Mouse (Mus musculus) liver, embryonic 14.5 days (tissue): ENCODE data around the gene Cyb5r1. TPM values are rescaled to one million over a fixed set of nuclear protein-coding genes. Genes with fewer than 3 reads are reported as not detected.

ENCODE experiments used
- ATAC-seq: fragments of 200-750 bp; cut with Nextera tagmentation; 2 replicates; pipeline ENCODE4 v1.8.0; 2017; ENCODE audit warnings: moderate number of reproducible peaks, mild to moderate bottlenecking, moderate library complexity; ENCODE audit not compliant: insufficient read depth
- DNase-seq, 3 experiments: peaks; one replicate each; pipeline ENCODE4 v3.0.0-alpha.2; 2012 to 2013; ENCODE audit warnings: low read depth in 3 of 3, low spot score in 3 of 3
- H3K27ac ChIP-seq: fragments of 300-500 bp; sonication (generic); 2 replicates; pipeline ENCODE4 v1.5.1; 2014; ENCODE audit warnings: moderate library complexity, mild to moderate bottlenecking, control low read depth, inconsistent platforms
- H3K27me3 ChIP-seq: fragments of 300-500 bp; sonication (generic); 2 replicates; pipeline ENCODE4 v1.6.1; 2014; ENCODE audit warnings: mild to moderate bottlenecking, low read length, moderate library complexity; ENCODE audit not compliant: control insufficient read depth, insufficient read depth
- H3K36me3 ChIP-seq: fragments of 300-500 bp; sonication (generic); replicated peaks from 2 replicates; pipeline ENCODE4 v1.6.1; 2014; ENCODE audit warnings: low read depth; ENCODE audit not compliant: control insufficient read depth, insufficient read depth
- H3K4me1 ChIP-seq, 2 experiments: fragments of 200-500 bp in 1 of 2; fragments of 300-500 bp in 1 of 2; sonication (generic) in 1 of 2; replicated peaks; 2 replicates each; pipeline ENCODE4 v1.6.1; 2012 to 2014; ENCODE audit warnings: antibody characterized with exemption in 1 of 2, inconsistent platforms in 1 of 2, low read length in 1 of 2; ENCODE audit not compliant: control insufficient read depth in 2 of 2, insufficient read depth in 2 of 2
- H3K4me2 ChIP-seq: fragments of 300-500 bp; sonication (generic); 2 replicates; pipeline ENCODE4 v1.6.1; 2014; ENCODE audit warnings: low read depth, mild to moderate bottlenecking, control low read depth, moderate library complexity
- H3K4me3 ChIP-seq, 2 experiments: fragments of 200-500 bp in 1 of 2; fragments of 300-500 bp in 1 of 2; sonication (generic) in 1 of 2; 2 replicates each; pipeline ENCODE4 v1.5.1; 2012 to 2014; ENCODE audit warnings: low read depth in 2 of 2, low read length in 2 of 2, mild to moderate bottlenecking in 2 of 2, control low read depth in 1 of 2, inconsistent platforms in 1 of 2, moderate library complexity in 1 of 2; ENCODE audit not compliant: insufficient read depth in 1 of 2
- H3K9ac ChIP-seq: fragments of 300-500 bp; sonication (generic); replicated peaks from 2 replicates; pipeline ENCODE4 v1.6.1; 2014; ENCODE audit warnings: mild to moderate bottlenecking, control low read depth, moderate library complexity
- H3K9me3 ChIP-seq: fragments of 300-500 bp; sonication (generic); 2 replicates; pipeline ENCODE4 v1.6.1; 2016; ENCODE audit warnings: low read length, mixed read lengths; ENCODE audit not compliant: control insufficient read depth
- CTCF ChIP-seq: IDR thresholded peaks from 2 replicates; pipeline ENCODE4 v1.5.1; 2016; ENCODE audit warnings: antibody characterized with exemption, low read depth, control low read depth
- EP300 ChIP-seq: IDR thresholded peaks from 2 replicates; pipeline ENCODE4 v1.6.1; 2016; ENCODE audit warnings: antibody characterized with exemption, low read depth
- WGBS: fragments of 180-500 bp; shearing (Covaris S2); extraction: QIAGEN DNeasy Blood & Tissue Kit; methylation state at CpG from one replicate; pipeline ENCODE4 v1.1.7; 2014; ENCODE audit not compliant: insufficient replicate concordance; 5-methylcytosine and 5-hydroxymethylcytosine counted together
- polyA plus RNA-seq, 2 experiments: library from polyadenylated mRNA; depleted of rRNA in 1 of 2; stranded (reverse) in 1 of 2; unstranded in 1 of 2; fragments of >200 nt; fragmentation: Nextera tagmentation in 1 of 2; extraction: Ambion mirVana in 1 of 2; gene quantifications; 2 replicates each; pipeline versions ENCODE4 v1.2.1 to v1.2.3; 2012 to 2014

Cyb5r1 gene
- polyA plus RNA-seq, 2 experiments = 10.9 to 14.9 TPM

DNA sequence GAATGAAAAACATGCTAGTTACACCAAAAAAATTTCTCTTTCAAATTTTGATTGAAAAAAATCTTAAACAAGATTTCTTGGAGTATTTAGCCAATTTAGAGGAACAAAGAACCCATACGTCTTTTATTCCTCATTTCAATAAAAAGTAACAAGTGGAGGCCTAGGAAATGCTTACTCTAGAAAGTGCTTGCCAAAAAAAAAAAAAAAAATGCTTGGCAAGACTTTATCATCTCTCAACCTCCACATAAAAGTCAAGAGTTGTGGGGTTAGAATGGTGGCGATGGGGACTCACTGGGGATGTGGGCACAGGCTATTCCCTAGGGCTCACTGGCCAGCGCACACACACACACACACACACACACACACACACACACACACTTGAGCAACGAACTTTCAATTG lies 42.2 kb upstream of the Cyb5r1 start:
- no peak overlapping the region for H3K4me3 ChIP-seq
- peaks cover 5% of the 10 kb centered on the region; the same call in 1 of the 2 replicates for H3K36me3 ChIP-seq
- DNase-seq = no peak
- no peak overlapping the region for H3K9ac ChIP-seq
- peaks cover 7% of the 10 kb centered on the region in 2 experiments for H3K4me1 ChIP-seq
- H3K9me3 ChIP-seq = no peaks in the 10 kb centered on the region
- 63% methylated on average over 4 of the region's 4 CpGs for WGBS
- no peak overlapping the region for H3K4me2 ChIP-seq
- ATAC-seq = no peak
- no peaks in the 10 kb centered on the region for H3K27me3 ChIP-seq
- H3K27ac ChIP-seq = no peak overlapping the region
- TF ChIP-seq EP300 = no peak
- TF ChIP-seq CTCF = no peak

DNA sequence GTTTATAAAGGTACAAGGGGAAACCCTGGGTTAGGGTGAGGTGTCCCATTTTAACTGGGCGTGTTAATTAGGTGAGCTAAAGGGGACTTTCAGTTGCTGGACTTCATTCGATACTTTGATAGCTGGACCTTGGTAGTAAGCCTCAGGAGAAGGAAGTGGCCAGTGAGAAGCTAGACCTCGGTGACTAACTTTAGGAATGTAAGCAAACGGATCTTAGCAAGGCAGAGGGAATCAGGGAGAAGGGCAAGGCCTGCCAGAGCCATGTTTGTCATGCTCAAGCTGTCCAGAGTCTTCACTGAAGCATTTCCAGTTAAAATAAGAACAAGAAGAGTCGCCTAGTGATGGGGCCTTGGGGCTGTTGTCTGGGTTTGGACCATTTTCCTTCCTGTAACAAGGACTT lies 39.9 kb upstream of the Cyb5r1 start:
- no peak for DNase-seq
- no peak overlapping the region for H3K27ac ChIP-seq
- no peak overlapping the region for H3K4me3 ChIP-seq
- 51% methylated on average over 5 of the region's 5 CpGs for WGBS
- no peaks in the 10 kb centered on the region for H3K9me3 ChIP-seq
- H3K27me3 ChIP-seq = no peaks in the 10 kb centered on the region
- H3K36me3 ChIP-seq = no peaks in the 10 kb centered on the region; the same call in 1 of the 2 replicates
- TF ChIP-seq CTCF (no peak), EP300 (no peak)
- H3K4me1 ChIP-seq = peaks cover 5 to 7% of the 10 kb centered on the region in 2 experiments; a peak in 2 of 4 replicates
- H3K9ac ChIP-seq = no peak overlapping the region
- H3K4me2 ChIP-seq = no peak overlapping the region
- no peak for ATAC-seq

DNA sequence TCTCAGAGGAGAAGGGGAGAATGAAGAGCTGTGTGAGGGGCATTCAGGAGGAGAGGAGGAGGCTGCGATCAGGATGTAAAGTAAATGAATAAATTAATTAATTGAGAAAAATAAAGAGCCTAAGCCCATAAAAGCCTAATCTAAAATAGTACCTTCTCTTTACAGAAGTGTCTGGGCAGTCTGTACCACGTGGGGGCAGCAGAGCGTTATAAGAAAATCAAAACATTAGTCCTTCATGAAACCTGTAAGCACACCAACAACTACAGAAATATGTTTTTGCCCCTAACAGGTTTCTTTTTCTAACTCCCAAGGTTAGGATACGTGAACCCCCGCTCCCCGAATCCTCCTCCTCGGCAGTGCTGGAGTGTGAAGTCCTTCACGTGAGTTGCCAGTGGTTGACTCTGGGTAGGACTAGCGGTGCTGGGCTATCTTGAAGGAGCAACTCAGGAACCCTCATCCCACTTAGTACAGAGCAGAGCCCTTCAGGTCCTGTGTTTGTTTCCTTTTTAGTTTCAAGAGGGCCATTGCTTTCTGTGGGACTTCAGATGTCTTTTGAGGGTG lies 36.5 kb upstream of the Cyb5r1 start:
- no peaks in the 10 kb centered on the region for H3K4me1 ChIP-seq
- H3K9ac ChIP-seq = no peak overlapping the region
- no peaks in the 10 kb centered on the region for H3K36me3 ChIP-seq
- H3K9me3 ChIP-seq = no peaks in the 10 kb centered on the region; the same call in 1 of the 2 replicates
- DNase-seq (peak; percentile 12 to 37 (median 27)), ATAC-seq (no peak)
- no peak overlapping the region for H3K4me3 ChIP-seq
- H3K4me2 ChIP-seq = no peak overlapping the region
- no peak overlapping the region for H3K27ac ChIP-seq
- H3K27me3 ChIP-seq = no peaks in the 10 kb centered on the region
- 45% methylated on average over 9 of the region's 9 CpGs for WGBS
- TF ChIP-seq EP300 (no peak), CTCF (peak; percentile 65)

DNA sequence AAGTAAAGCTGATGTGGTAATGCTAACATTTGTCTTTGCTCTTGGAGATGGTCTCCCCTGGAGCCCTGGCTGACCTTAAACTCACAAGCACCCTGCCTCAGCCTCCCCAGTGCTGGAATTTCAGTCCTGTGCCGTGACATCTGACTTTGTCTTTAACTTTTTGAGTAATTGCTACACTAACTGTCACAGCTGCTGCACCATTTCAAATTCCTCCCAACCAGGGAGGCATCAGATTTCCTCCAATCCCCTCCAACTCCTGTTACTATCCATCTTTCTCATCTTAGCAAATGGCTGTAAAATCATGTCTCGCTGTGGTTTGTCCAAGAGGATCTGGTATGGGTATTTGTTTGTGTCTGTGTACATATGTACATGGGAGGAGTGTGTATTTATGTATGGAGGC lies 31.2 kb upstream of the Cyb5r1 start:
- Histone ChIP-seq H3K4me3 (no peak overlapping the region), H3K27me3 (no peaks in the 10 kb centered on the region; the same call in 1 of the 2 replicates), H3K9ac (no peak overlapping the region), H3K4me2 (no peak overlapping the region), H3K27ac (no peak overlapping the region), H3K9me3 (no peaks in the 10 kb centered on the region; the same call in 1 of the 2 replicates), H3K36me3 (no peaks in the 10 kb centered on the region), H3K4me1 (no peaks in the 10 kb centered on the region)
- no peak for ATAC-seq
- WGBS = 60% methylated on average over 2 of the region's 2 CpGs
- no peak for TF ChIP-seq EP300
- no peak for TF ChIP-seq CTCF
- DNase-seq = no peak

DNA sequence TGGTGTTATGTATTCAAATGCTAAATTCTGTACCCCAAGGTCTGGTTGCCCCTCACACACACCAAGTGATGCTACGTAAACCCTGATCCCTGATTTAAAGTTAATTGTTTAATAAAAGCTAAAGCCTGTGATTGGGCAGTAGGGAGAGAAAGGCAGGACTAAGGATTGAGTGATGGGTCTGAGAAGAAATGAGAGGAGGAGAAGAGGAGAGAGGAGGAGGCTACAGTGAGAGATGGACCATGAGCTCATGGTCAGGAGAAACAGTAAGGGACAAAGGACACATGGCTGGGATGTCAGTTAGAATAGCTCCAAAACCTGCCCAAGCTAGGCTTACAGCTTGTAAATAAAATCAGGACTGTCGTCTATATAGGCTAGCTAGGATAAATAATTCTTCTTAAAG lies 24.3 kb upstream of the Cyb5r1 start:
- H3K36me3 ChIP-seq = no peaks in the 10 kb centered on the region
- H3K9me3 ChIP-seq = no peaks in the 10 kb centered on the region
- ATAC-seq (no peak), DNase-seq (no peak)
- no peak overlapping the region for H3K27ac ChIP-seq
- WGBS = 54% methylated on average over 2 of the region's 2 CpGs
- no peaks in the 10 kb centered on the region; the same call in 1 of the 2 replicates for H3K27me3 ChIP-seq
- H3K4me3 ChIP-seq = no peak overlapping the region
- no peak for TF ChIP-seq EP300
- no peak for TF ChIP-seq CTCF
- H3K9ac ChIP-seq = no peak overlapping the region
- peaks cover 3 to 8% of the 10 kb centered on the region in 2 experiments; a peak in 3 of 4 replicates for H3K4me1 ChIP-seq
- no peak overlapping the region for H3K4me2 ChIP-seq
